Mouse (Mus musculus) lung, adult 2 months (tissue): ENCODE measurements around the gene Gmnn.

Experiments used
- CTCF ChIP-seq: fragments of 200-500 bp; IDR thresholded peaks from 2 replicates; pipeline ENCODE4 v1.5.1; 2011; ENCODE audit warnings: mild to moderate bottlenecking, low read length, control low read depth; ENCODE audit not compliant: insufficient read depth
- POLR2A ChIP-seq: fragments of 200-500 bp; IDR thresholded peaks from 2 replicates; pipeline ENCODE4 v1.6.1; 2011; ENCODE audit warnings: low read depth, mild to moderate bottlenecking, control low read depth, low read length, borderline replicate concordance; ENCODE audit errors: extremely low read depth

- TF ChIP-seq POLR2A (no peak), CTCF (no peak)
These were observed 3.7 kb downstream of the Gmnn start for GRCm38 (mm10) chr13:24757820-24758564.
